Mouse (Mus musculus): ENCODE measurements at regions not wholly inside any gene's neighbourhood (a gene's known extent, or its start where the extent isn't known, plus 50 kb on each side); places are given as distances from the start of the nearest gene placed in this dataset.

DNA sequence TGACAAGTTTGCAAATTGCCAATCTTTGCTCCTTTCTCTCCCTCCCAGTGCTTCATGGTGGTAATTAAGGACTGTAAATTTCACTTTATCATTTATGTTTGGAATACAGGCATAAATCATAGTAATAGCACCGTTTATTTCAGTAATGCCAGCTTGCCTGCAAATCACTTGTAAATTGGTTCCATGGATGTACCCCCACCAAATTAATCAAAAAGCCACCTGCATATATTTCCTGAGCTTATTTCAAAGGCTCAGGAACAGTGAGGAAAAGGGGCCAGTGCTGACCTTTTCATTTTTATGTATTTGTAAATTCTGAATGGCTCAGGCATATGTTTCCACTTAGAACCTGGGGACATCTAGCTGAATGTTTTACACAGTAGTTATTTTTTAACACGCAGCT lies 115.0 kb downstream of the D3Ertd751e start:
- DNase-seq (ENCODE audit: low spot score in 2 of 2), result no peak

DNA sequence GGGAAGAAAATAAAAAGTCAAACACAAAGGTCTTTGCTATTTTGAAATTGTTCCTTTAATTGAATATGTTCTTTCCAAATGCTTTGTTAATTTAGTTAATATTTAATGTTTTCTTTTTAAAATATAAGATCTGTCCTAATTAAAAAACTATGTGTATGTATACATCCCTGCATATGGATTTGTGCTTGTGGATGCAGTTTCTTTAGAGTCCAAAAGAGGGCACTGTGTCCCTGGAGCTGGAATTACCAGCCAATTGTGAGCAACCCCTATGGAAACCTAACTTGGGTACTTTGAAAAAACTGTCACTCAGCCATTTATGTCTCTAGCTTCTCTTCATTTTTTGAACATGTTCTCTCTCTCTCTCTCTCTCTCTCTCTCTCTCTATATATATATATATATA lies 120.3 kb downstream of the D3Ertd751e start:
- DNase-seq (ENCODE audit: low spot score in 2 of 2), result no peak

DNA sequence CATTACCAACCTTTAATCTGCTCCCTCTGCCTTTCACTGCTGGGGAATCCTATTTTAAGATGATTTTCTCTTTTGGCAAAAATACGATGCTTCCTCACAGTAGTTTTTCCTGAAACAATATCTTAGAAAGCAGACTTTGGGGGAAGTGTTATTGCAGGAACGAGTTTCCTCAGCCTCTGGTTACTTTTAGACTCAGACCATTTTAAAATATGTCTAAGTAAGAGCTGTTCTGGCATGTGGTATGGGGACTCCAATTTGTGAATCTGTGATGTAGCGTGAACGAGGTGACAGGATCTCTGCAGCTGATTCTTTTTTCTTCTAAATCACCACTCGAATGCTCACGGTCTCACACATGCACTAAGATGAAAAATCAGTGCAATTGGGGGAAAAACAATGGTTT lies 166.5 kb downstream of the D3Ertd751e start:
- no peak for DNase-seq (ENCODE audit: low spot score in 2 of 2)

DNA sequence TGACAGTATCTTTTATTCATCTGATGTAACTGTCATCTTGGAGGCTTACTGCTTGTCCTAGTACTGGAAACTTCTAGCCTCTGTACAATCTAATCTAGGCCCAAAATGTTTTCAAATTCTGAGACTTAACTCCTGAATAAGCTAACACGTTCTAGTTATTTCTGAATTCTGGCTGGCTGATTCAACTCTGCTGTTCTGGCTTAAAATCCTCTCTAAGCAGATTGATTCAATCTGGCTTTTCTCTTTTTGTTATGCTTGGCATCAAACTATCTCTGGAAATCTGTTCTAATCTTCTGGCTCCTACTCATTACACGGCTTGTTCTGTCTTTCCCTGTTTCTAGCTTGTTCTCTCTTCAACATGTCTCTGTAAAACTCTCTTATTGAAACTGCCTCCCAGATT lies 170.8 kb downstream of the D3Ertd751e start:
- no peak for DNase-seq (ENCODE audit: low spot score in 2 of 2)

DNA sequence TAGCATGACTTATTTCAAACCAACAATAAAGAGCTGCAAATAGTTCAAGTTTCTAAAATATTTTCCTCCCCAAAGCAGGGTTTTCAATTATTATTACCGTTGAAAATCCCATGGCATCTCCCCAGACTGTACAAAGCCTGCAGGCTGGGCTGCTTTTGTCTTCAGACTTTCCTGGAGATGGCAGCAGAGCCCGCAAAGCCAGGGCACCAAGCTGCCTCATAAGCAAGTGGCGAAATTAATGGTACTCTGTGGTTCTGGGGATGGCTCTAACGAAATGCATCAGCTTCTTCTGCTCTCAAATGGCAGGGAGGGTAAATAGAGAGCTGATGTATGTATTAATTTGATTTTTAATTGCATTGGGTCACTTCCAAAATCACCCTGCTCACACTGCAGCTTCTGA lies 197.4 kb downstream of the D3Ertd751e start:
- no peak for DNase-seq (ENCODE audit: low spot score in 2 of 2)

DNA sequence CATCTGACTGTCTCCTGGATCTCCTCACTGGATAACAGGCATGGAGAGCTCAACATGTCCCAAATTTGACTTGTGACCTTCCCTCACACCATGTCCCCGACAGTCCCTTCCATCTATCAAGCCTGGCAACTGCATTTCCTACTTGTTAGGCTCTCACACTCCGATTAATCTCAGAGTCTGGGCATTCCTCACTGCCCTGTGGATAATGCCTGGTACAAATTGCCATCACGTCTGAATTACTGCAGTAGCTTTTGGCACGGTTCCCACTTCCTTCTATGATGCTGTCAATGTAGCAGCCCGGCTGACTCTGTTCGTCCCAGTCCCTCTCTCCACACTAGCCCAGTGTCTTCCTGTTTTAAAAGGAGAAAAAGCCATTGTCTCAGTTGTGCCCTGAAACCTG lies 200.6 kb downstream of the D3Ertd751e start:
- DNase-seq (ENCODE audit: low spot score in 2 of 2), result no peak

DNA sequence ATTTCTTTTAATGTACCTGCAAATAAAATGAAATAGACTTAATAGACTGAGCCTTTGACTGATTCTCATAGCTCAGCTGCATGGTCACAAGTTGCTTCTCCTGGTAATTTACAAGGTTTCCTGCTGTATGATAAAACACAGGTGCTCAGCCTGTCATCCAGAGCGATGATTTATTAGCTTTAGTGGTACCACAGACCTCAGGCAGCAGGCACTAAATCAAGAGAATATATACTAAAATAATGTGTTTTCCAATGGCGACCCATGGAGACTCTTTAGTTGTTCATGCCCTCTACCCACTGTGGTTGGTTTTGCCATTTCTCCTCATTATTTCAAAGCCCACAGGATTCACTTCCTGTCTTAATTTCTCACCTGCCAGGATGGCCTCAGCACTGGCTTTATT lies 207.0 kb downstream of the D3Ertd751e start:
- DNase-seq (ENCODE audit: low spot score in 2 of 2), result no peak

DNA sequence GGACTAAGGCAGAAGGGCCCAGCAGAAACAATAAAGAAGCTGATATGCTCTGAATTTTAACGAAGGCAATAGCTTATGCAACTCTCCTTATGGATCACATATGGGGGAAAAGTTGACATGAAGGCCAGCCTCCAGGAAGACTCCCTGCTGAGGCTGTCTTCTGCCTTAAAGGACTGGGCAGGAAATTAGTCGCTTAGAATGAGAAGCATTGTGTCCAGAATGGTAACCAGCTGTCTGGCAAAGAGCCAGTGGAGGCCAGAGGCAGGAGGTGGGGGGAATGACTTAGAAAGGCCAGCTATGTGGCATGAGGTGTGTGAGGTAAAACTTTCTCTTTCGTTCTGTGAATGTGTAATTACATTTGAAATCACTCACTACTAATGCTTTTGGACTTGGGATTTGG lies 215.0 kb downstream of the D3Ertd751e start:
- DNase-seq (ENCODE audit: low spot score in 2 of 2), result no peak

DNA sequence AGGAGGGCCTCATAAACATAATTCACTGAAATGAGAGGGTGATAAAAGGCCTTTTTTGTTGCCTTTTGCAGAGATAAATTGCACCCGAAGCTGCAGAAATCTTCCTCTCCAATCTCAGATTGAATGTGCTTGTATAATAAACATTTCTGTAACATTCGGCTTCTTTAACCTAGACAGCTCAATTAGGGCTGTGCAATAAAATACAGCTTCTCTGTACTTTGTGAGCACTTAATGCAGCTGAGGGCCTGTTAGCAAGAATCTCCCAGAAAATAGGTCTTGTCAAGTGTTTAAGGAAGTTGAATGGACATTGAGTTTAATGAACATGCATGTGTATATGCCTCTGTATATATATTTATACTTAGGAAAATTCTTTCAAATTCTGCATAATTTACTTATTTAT lies 217.8 kb downstream of the D3Ertd751e start:
- DNase-seq (ENCODE audit: low spot score in 2 of 2), result no peak

DNA sequence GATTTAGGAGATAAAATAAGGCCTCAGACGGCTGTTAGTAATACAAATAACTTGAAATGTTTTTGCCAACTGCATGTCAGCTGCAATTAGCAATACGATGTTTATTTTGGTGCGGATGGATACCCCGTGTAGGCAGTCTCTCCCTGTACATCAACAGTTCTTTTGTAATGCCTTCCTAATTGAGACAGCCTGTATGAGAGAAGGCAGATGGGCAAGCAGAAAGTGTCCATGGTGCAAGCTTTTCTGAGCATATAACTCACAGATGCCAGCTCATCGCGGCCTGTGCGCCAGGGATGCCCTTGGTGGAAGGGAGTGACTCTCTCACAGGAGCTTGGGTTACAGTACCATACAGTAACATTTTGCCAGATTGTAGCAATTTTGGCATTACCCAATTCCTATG lies 220.5 kb downstream of the D3Ertd751e start:
- DNase-seq (ENCODE audit: low spot score in 2 of 2), result no peak

DNA sequence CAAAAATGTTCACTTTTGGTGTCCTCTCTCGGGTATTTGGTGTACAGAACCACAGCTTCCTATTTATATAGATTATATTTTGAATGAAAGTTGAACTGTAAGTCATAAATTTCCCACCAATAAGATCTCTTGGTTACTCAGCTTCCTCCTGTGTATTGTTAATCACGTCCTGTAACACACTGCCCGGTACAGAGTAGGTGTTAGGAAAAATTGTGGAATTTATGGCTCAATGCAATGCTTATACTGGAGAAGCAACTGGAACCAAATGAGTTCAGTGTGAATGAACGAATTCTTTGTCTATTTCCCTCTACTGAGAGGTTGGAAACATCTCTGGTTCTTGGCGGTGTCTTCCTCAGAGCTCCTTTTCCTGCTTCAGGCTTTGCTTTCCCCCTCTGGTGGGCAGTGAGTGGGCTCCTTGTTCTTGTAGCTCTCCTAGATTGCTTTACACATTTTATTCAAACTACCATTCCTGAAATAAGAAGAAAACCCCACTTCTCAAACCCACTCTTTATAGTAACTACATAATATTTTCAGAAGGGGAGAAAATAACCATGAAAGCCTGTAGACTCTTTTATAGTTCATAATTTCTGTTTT lies 264.4 kb downstream of the D3Ertd751e start:
- DNase-seq (ENCODE audit: low spot score in 2 of 2), result no peak

DNA sequence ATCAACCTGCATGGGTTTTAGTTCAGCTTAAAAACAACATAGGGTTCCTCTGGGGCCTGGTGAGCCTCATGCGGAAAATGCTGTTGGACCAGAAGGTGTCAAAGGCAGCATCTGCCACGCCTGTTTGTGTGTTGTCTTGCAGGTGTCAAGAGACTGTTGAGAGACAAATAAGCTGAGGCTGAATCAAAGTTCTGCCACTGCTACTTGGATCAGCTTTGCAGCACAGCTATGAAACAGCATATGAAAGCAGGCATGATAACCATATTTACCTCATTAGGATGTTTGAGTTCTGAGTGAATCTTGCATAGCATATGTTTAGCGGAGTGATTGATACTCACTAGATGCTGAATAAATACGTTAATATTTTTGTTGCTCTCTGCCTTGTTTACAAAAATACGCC lies 280.8 kb downstream of the D3Ertd751e start:
- no peak for DNase-seq (ENCODE audit: low spot score in 2 of 2)

DNA sequence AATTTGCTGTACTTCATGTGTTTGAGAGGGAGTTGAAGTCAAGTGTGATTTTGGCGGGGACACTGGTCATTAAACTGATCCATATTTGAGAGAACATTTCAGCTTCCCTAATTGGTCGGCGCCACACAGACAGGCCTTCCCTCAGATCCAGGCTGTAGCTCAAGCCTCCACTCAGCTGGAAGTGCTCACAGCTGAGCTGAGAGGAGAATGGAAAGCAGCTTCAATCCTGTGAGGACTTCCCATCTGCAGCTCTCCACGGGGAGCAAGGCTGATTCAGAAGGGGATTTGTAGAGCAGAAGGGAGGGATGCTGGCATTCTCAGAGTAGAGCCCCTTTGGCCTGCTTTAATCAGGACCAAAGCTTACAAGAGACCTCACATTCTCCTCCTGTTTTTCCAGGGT lies 297.2 kb downstream of the D3Ertd751e start:
- DNase-seq (ENCODE audit: low spot score in 2 of 2), result no peak

DNA sequence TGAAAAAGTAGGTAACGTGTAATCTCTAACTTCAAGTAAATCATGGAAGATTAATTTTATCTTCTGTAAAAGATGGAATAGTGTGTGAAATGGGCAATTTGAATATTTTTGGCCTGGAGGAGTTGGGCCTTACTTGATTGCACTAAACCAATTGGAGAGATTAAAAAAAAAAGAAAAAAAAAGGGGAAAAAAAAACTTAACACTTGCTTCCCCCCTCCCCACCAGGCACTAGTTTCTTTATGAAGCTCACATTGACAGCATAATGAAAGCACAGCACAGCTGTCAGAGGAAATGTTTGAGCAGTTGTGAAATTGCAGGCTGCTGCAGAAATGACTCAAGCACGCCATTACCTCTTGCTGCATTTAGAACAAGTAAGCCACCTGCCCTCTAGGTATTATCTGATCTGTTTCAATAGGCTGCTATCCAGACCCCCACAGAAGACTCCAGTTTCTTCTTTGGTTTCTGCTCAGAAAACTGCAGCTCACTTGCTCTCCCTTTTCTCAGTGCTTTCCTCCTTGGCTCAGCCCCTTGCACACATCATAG lies 297.9 kb downstream of the D3Ertd751e start:
- DNase-seq (ENCODE audit: low spot score in 2 of 2), result no peak

DNA sequence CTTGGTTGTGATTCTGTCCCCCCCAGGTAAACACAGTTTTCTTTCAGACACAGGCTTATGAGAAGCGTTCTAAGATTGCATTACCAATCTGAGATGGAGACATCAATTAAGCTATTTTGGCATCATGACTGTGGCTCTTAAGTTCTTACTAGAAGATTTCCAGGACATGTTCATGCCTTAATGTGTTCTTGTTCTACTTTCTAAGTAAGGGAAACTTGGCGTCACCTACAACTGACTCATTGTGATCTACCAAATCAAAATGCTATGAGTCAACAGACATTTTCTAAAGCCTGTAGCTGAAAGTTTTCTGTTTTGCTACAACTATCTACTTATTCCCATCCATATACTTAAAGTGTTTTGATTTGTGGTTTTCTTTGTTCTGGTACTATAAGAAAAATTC lies 298.5 kb downstream of the D3Ertd751e start:
- no peak for DNase-seq (ENCODE audit: low spot score in 2 of 2)

DNA sequence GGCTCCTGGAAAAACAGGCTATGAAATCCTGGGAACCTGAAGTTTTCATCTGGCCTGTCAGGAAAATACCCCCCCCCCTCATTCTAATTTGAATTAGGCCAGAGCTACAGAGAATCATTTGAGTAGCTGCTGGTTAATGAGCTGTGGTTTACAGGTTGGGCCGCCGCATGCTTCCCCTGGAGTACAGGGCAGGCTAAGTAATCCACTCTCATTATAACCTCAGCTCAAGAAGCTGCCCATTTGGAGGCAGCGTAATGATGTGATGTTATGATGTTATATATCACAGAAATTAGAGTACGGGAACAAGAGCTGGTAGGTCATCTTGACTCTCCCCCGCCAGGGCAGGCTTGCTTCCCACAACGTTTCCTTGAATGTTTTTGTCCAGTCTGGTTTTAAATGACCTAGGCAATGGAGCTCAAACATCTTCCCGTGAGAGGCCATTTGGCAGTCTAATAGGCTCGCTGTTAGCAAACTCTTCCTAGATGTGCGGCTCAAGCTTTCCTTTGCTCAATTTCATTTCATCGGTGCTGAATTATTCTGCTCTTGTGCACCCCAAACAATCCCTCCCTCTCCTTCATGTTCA lies 315.0 kb downstream of the D3Ertd751e start:
- DNase-seq (ENCODE audit: low spot score in 2 of 2), result no peak

DNA sequence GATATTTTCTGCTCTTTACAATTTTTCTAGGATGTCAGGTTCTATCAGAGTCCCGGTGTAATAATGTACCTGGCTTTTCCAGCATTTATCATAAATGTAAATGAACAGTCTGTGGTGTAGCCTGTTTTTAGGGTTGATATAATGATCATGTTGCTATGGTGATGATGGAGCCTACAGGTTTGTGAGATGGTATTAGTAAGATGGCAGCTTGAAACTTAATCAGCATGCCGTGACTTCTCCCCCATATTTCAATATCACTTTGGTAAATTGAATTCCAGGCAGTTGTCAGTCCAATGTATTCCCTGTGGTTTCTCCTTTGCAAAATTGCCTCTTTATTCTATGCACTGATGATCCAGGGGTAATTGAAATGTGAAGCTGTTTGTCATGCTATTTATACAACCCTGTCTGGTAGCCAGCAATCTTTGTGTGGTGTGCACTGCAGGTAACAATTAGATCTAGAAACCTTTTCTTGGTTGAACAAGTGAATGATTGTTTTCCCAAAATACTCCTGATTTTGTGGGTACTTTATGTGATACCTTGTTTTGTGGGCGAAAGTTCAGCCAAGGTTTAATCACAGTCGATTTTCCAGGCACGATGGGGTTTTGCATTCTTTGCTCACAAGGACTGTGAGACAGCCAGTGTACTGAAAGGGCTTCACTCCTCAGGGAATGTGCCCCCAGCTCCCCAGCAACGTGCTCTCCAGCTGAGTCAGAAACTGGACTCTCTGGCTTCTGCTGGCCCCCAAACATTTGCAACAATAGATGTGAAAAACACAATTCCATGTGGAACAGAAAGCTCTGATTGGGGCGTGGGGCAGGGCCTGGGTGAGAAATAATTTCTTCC lies 322.9 kb downstream of the D3Ertd751e start:
- DNase-seq (ENCODE audit: low spot score in 2 of 2), result no peak

DNA sequence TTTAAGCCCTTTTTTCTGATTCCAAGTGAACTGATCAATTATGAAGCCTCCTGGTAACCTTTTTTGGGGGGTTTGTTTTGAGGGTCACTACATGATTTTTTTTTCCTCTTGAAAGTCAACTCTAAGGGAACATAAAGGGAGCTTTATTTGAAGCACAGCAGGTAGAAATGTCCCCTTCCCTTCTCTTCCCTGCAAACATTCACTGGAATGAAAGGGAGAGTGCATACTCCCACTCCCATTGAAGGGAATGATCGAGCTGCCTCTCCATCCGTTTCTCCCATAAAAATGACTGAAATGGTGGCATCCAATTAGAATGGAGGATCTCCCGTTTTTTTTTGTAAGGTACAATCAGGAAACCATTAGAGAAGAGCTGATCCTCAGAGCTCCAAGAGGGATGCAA lies 323.6 kb downstream of the D3Ertd751e start:
- no peak for DNase-seq (ENCODE audit: low spot score in 2 of 2)

DNA sequence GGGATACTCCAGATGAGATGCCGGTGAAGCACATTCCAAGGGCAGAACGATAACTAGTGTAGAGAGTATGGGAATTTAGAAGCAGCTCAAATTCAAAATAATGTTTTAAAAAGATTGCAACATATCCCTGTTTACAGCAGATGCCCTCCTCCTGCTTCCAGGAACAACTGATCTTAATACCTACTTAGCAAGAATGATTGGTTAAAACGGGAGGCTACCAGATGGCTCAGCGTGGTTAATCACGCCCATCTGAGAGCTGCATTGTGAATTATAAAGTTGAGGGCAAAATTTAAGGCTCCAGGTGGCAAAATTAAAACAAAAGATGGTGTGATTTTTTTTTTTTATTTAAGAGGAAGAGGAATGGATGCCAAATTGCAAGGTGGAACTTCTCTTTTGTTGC lies 324.6 kb downstream of the D3Ertd751e start:
- no peak for DNase-seq (ENCODE audit: low spot score in 2 of 2)

DNA sequence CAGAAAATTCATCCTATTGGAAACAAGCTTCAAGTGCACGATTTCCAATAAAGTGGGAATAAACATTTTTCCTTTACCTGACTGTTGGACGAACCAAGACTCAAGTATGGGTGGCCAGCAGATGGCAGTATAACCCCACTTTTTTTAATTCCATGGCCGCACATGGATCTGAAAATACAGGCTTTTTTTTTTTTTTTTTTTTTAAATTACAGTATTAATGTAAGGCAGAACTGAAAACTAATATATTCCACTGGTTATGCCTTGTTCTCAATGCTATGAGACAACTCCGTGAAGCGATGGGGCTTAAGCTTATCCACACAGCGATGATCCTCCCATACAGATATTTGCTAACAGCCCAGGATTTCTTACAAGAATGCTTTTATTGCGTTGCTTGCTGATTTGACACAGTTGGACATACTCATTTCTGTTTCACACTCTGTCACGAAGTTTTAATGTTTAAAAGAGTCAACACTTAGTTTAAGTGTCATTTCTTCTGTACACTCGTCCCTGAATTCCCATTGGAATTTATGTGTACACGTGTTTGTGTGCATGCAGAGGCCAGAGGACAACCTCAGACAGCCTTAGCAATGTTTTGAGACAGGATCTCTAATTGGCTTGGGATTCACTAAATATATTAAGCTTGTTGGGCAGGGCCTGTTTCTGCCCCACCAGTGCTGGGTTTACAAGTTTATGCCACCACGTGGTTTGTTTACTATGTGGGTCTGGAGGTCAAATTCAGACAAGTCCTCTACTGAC lies 332.3 kb downstream of the D3Ertd751e start:
- no peak for DNase-seq (ENCODE audit: low spot score in 2 of 2)

DNA sequence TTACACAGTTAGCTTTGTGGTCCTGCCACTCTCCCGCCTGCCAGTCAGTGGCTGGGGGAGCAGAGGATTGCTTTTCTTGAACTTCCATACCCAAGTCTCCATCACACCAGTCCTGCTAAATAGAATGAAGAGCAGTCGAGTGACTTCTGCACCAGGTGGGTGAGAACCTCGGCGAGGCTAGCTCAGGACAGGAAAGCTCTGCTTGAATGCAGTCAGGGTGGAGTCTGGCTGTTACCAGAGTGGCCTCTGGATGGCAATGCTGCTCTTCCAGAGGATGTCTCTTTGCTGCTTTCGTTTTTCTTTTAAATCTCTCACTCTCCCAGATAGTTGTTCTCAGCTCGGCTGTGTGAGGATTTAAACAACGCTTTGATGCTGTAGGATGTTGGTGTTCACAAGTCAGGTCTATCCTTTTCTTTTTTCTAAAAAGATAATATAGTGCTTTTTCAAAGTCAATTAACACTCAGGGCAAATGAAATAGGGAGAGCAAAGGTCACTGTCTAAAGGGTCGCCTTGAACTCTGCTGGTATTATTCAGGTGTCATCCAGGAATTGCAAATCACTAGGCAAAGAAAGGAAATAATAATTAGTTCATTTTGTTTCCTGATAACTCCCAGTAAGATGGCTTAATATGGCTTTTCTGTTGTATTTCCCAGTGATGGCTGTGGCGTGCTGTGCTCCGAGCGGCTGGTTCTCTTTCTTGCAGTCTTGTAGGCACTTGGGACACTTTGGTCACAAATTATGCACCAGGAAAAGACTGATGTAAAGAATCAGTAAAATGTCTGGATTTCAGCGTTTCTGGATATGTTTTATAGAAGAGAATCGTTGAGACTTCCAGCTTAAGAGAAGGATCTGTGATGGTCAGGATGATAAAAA lies 368.8 kb downstream of the D3Ertd751e start:
- DNase-seq (ENCODE audit: low spot score in 2 of 2), result peak; percentile 11 to 34

Measured in urinary bladder, postnatal 36 days (tissue).